Mouse (Mus musculus): Measurements from ENCODE around the gene Prr12. TPM values are rescaled to one million over a fixed set of nuclear protein-coding genes. Genes with fewer than 3 reads are reported as not detected.
A peak's percentile ranks its signal among the peaks of the same experiment; 100 is the strongest.

The Prr12 gene
- total and polyA plus RNA-seq, 3 experiments, result 2.0 to 91.6 (median 42.4) TPM

GRCm38 (mm10) chr7:45020225-45020624 lies 32.5 kb downstream of the Prr12 start:
- DNase-seq (ENCODE audit: low spot score) (no peak), ATAC-seq (ENCODE audit: extremely low read depth, insufficient number of reproducible peaks, low FRiP score, poor library complexity, severe bottlenecking) (no peak)
- H3K4me3 ChIP-seq (ENCODE audit: low read depth, low read length), result no peak overlapping the region
- no peaks in the 10 kb centered on the region for H3K9me3 ChIP-seq (replicated peaks)
- H3K4me1 ChIP-seq (ENCODE audit: insufficient read depth, low read depth, low read length), result peaks cover 35% of the 10 kb centered on the region
- TF ChIP-seq GATA1 (IDR thresholded peaks at IDR 0.05; ENCODE audit: borderline replicate concordance, low read length) (no peak), CTCF (IDR thresholded peaks at IDR 0.05; ENCODE audit: low read depth, low read length) (no peak), POLR2AphosphoS5 (IDR thresholded peaks at IDR 0.05; ENCODE audit: insufficient replicate concordance, low read depth, low read length) (no peak), GATA2 (IDR thresholded peaks at IDR 0.05; ENCODE audit: borderline replicate concordance, low read depth, low read length) (no peak), TAL1 (conservative IDR thresholded peaks at IDR 0.05; ENCODE audit: low read depth, low read length) (no peak)
- H3K36me3 ChIP-seq (replicated peaks), result peaks cover 8% of the 10 kb centered on the region
- peaks cover 24% of the 10 kb centered on the region for H3K27me3 ChIP-seq (ENCODE audit: insufficient read depth, low read length)

- no peak for ATAC-seq (ENCODE audit: extremely low read depth, insufficient number of reproducible peaks, low FRiP score, poor library complexity, severe bottlenecking)
- no peaks in the 10 kb centered on the region for H3K9me3 ChIP-seq (replicated peaks)
- H3K27me3 ChIP-seq (ENCODE audit: insufficient read depth, low read length), result peaks cover 24% of the 10 kb centered on the region
- peaks cover 8% of the 10 kb centered on the region for H3K36me3 ChIP-seq (replicated peaks)
- H3K4me1 ChIP-seq (ENCODE audit: insufficient read depth, low read depth, low read length), result peaks cover 40% of the 10 kb centered on the region
- TF ChIP-seq GATA1 (IDR thresholded peaks at IDR 0.05; ENCODE audit: borderline replicate concordance, low read length), result no peak
- no peak for TF ChIP-seq TAL1 (conservative IDR thresholded peaks at IDR 0.05; ENCODE audit: low read depth, low read length)
- TF ChIP-seq POLR2AphosphoS5 (IDR thresholded peaks at IDR 0.05; ENCODE audit: insufficient replicate concordance, low read depth, low read length), result no peak
- TF ChIP-seq CTCF (IDR thresholded peaks at IDR 0.05; ENCODE audit: low read depth, low read length), result no peak
- no peak for TF ChIP-seq GATA2 (IDR thresholded peaks at IDR 0.05; ENCODE audit: borderline replicate concordance, low read depth, low read length)
- no peak overlapping the region for H3K4me3 ChIP-seq (ENCODE audit: low read depth, low read length)
- DNase-seq (ENCODE audit: low spot score), result no peak
Observed at GRCm38 (mm10) chr7:45019031-45019571, 33.6 kb downstream of the Prr12 start.

GRCm38 (mm10) chr7:45017242-45018061 lies 35.2 kb downstream of the Prr12 start, which contains the start of gene Rras:
Gene Rras, plus strand, starts transcription at chr7:45017961.
- peak within 1 kb of the TSS; percentile 92 for H3K4me3 ChIP-seq (ENCODE audit: low read depth, low read length)
- no peaks in the 10 kb centered on the region for H3K9me3 ChIP-seq (replicated peaks)
- H3K27me3 ChIP-seq (ENCODE audit: insufficient read depth, low read length), result peaks cover 24% of the 10 kb centered on the region
- H3K36me3 ChIP-seq (replicated peaks), result peaks cover 25% of the 10 kb centered on the region
- ATAC-seq (ENCODE audit: extremely low read depth, insufficient number of reproducible peaks, low FRiP score, poor library complexity, severe bottlenecking) (peak; percentile 88), DNase-seq (ENCODE audit: low spot score) (peak; percentile 91)
- H3K4me1 ChIP-seq (ENCODE audit: insufficient read depth, low read depth, low read length), result peaks cover 56% of the 10 kb centered on the region
- TF ChIP-seq CTCF (IDR thresholded peaks at IDR 0.05; ENCODE audit: low read depth, low read length), result no peak
- no peak for TF ChIP-seq POLR2AphosphoS5 (IDR thresholded peaks at IDR 0.05; ENCODE audit: insufficient replicate concordance, low read depth, low read length)
- TF ChIP-seq GATA1 (IDR thresholded peaks at IDR 0.05; ENCODE audit: borderline replicate concordance, low read length), result no peak
- TF ChIP-seq TAL1 (conservative IDR thresholded peaks at IDR 0.05; ENCODE audit: low read depth, low read length), result no peak
- TF ChIP-seq GATA2 (IDR thresholded peaks at IDR 0.05; ENCODE audit: borderline replicate concordance, low read depth, low read length), result no peak

- peaks cover 59% of the 10 kb centered on the region for H3K4me1 ChIP-seq (ENCODE audit: insufficient read depth, low read depth, low read length)
- H3K9me3 ChIP-seq (replicated peaks), result no peaks in the 10 kb centered on the region
- H3K27me3 ChIP-seq (ENCODE audit: insufficient read depth, low read length), result peaks cover 24% of the 10 kb centered on the region
- H3K36me3 ChIP-seq (replicated peaks), result peaks cover 32% of the 10 kb centered on the region
- no peak for ATAC-seq (ENCODE audit: extremely low read depth, insufficient number of reproducible peaks, low FRiP score, poor library complexity, severe bottlenecking)
- peak overlapping the region; percentile 92 for H3K4me3 ChIP-seq (ENCODE audit: low read depth, low read length)
- no peak for DNase-seq (ENCODE audit: low spot score)
- no peak for TF ChIP-seq GATA2 (IDR thresholded peaks at IDR 0.05; ENCODE audit: borderline replicate concordance, low read depth, low read length)
- TF ChIP-seq POLR2AphosphoS5 (IDR thresholded peaks at IDR 0.05; ENCODE audit: insufficient replicate concordance, low read depth, low read length), result no peak
Observed at GRCm38 (mm10) chr7:45016761-45017160, 35.9 kb downstream of the Prr12 start.

GRCm38 (mm10) chr7:45015957-45016612 lies 36.6 kb downstream of the Prr12 start, which contains the start of gene Scaf1:
Gene Scaf1, minus strand, starts transcription at chr7:45016363.
- Histone ChIP-seq H3K36me3 (replicated peaks) (peaks cover 37% of the 10 kb centered on the region), H3K9me3 (replicated peaks) (no peaks in the 10 kb centered on the region), H3K4me1 (ENCODE audit: insufficient read depth, low read depth, low read length) (peaks cover 64% of the 10 kb centered on the region), H3K4me3 (ENCODE audit: low read depth, low read length) (peak within 1 kb of the TSS; percentile 92), H3K27me3 (ENCODE audit: insufficient read depth, low read length) (peaks cover 22% of the 10 kb centered on the region)
- peak; percentile 77 for ATAC-seq (ENCODE audit: extremely low read depth, insufficient number of reproducible peaks, low FRiP score, poor library complexity, severe bottlenecking)
- TF ChIP-seq CTCF (IDR thresholded peaks at IDR 0.05; ENCODE audit: low read depth, low read length) (no peak), GATA1 (IDR thresholded peaks at IDR 0.05; ENCODE audit: borderline replicate concordance, low read length) (no peak), GATA2 (IDR thresholded peaks at IDR 0.05; ENCODE audit: borderline replicate concordance, low read depth, low read length) (no peak), POLR2AphosphoS5 (IDR thresholded peaks at IDR 0.05; ENCODE audit: insufficient replicate concordance, low read depth, low read length) (no peak), TAL1 (conservative IDR thresholded peaks at IDR 0.05; ENCODE audit: low read depth, low read length) (no peak)
- peak; percentile 76 for DNase-seq (ENCODE audit: low spot score)
